Mouse (Mus musculus) retina, postnatal 7 days (tissue): ENCODE measurements around the gene Cdh4.

ENCODE experiments used
- DNase-seq: peaks from one replicate; pipeline ENCODE4 v3.0.0-alpha.2; 2012; ENCODE audit warnings: low read depth, low spot score

Gene Cdh4

DNA sequence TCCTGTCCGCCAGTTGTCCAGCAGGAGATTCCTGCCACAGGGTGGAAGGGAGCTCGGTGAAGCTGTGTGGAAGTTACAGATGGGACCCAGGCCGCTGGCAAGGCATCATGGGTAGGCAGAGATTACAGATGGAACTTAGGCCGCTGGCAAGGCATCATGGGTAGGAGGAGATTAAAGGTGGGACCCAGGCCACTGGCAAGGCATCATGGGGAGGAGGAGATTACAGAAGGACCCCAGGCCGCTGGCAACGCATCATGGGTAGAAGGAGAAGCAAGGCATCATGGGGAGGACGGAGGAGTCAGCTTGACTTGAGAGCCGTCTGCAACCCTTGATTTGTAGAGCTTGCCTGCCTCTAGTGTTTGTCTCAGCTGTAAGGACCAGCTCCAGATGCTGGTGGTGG, 281.2 kb downstream of the Cdh4 start:
- DNase-seq, result no peak

- DNase-seq, result no peak
These were observed 286.8 kb downstream of the Cdh4 start for GRCm38 (mm10) chr2:179729002-179729401.

GRCm38 (mm10) chr2:179729802-179730201, 287.6 kb downstream of the Cdh4 start:
- no peak for DNase-seq

GRCm38 (mm10) chr2:179733141-179733831, 291.1 kb downstream of the Cdh4 start:
- DNase-seq, result no peak

DNA sequence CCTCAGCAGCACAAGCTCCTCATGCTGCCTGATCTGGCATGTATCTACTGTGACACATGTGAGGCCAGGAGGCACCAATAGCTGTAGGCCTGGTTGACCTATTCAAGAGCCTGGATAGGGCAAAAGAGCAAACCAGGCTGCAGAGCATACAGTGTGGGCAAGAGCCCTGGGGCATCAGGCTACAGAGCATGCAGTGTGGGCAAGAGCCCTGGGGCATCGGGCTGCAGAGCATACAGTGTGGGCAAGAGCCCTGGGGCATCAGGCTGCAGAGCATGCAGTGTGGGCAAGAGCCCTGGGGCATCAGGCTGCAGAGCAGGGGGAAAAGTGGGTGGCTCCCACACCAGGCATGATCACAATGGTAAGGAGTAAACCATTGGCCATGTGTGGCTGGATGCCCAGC, 300.2 kb downstream of the Cdh4 start:
- no peak for DNase-seq

DNA sequence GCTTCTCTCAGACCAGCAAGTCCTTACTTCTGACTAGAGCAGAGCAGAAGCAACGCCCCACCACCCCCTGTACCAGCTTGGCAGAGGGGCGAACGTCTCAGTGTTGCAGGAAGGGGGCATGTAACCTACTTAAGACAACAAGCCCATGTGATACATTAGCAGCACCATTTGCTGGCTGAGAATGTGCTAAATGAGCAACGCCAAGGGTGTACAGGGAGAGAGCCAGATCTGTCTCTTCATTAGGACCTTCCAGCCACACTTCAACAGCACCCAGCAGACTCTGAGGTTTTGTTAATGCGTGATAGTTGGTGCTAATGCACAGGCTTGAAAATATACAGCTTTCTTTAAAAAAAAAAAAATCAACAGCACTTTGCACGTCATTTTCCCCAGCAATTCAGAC, 300.6 kb downstream of the Cdh4 start:
- no peak for DNase-seq

DNA sequence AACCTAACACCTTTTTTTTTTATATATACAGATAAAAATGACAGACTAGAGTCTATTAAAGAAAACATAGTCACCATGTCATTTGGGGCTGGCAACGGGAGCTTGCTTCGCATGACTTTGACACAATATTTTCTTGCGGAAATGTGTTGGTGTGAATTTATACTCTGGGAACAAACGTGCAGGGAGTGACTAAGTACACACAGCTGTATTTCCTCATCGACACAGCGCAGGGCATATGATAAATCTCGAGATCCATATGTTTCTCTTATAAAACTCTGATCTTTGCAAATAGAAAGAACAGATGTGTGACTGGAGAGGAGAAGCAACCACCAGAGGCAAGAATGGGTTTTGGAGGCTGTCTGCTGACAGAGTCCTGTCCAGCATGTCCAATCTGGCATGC, 304.3 kb downstream of the Cdh4 start:
- DNase-seq, result no peak

GRCm38 (mm10) chr2:179749399-179749798, 307.2 kb downstream of the Cdh4 start:
- no peak for DNase-seq

GRCm38 (mm10) chr2:179753811-179754210, 311.6 kb downstream of the Cdh4 start:
- DNase-seq, result no peak

- DNase-seq, result no peak
These were observed 312.5 kb downstream of the Cdh4 start for GRCm38 (mm10) chr2:179754776-179755175.

DNA sequence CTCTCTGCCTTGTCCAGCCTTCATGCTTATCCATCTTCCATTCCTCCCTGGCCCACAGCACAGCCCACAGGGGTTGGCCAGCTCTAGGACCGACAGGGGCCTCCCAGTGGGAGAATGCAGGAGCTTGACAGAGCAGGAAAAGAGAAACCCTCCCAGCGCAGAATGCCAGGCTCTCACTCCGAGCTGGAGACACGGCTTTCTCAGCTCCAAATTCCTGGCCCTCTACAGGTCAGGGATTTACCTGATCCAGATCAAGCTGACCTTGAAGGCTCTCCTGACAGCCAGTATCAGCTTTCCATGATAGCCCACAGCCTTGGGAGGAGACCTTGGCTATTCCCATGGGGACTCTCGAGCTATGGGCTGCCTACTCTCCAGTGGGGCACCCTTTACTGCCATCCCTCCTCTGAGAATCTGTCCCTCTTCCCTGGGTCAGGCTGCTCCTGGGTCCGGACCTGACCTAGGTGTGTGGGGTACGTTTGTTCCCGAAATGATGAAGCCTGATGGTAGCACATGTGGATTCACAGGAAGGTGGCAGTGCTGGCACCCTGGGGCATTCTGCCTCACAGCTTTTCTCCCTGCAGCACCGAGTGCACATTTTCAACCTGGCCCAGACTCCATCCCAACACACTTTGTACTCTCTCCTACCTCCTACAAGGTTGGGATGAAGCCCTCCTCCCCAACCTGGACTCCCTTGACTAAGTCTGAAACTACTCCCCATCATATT, 319.6 kb downstream of the Cdh4 start:
- no peak for DNase-seq

DNA sequence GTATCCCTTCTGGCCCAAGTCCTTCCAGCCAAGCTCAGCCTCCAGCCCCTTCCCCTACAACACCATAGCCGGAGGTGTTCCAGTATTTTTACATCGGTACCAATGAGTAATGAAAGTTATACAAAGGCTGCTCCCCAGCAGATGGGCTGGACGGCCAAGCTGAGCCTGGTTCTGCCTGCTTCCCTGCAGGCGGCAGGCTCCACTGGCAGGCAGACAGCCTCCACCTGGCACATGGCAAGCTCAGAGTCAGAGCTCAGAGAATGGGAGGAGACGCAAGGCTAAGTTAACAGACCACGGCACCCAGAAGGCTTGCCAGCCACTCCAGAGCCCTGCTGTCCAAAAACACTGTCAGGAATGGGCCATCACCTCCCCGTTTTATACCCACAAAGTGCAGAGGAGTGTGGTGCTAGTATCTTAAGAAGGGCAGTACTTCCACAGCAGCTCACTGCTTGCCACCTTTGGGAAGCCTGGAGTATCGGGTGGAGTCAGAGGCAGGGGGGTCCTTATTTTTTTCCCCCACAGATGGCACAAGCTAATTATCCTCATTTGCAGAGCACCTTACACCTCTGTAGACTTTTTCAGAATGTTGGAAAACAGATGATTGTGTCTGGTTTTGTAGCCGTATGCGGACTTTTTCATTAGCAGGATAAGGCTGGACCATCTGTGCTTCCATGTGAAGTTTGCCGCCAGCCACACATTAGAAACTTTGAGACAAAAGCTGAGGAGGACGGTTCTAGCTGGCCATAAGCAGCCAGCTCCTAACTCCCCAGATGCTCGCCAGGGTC, 320.5 kb downstream of the Cdh4 start:
- no peak for DNase-seq

GRCm38 (mm10) chr2:179764460-179764859, 322.2 kb downstream of the Cdh4 start:
- DNase-seq, result no peak

DNA sequence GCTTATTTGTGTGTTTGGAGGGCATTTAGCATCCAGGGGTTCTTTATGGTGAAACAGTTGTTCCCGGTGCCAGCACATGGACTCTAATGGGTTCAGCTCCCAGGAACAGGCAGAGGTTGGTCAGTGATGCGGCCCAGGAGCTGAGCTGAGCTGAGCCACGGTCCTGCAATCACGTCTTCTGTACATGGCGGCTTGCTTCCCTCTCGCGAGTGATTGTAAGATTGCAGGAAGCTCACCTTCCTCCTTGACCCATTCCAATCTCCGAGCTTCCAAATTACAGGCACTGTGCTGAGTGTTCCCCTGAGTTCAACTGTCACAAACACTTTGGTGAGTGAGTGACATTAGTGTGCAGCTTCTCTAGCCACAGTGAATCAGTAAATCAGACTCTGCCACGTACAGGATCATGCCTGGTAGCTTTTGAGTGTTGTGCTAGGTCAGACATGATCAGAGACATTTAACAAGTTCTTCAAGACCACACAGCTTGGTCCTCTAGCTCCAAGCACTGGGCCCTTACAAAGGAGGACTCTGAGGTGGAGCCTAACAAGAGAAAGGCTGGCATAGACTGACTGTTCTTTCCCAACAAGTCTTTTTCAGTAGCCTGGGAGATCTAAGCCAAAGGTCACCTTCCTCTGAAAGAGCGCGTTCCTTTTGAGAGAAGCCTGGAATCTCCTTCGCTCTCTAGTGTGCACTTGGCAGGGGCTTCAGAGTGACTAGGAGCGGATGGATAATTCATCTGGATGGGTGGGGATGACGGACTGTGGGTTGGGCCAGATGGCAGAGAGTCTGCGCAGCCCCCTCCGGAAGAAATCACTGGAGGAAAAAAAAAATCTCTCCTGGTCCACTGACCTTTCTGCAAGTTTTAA, 324.7 kb downstream of the Cdh4 start:
- no peak for DNase-seq

DNA sequence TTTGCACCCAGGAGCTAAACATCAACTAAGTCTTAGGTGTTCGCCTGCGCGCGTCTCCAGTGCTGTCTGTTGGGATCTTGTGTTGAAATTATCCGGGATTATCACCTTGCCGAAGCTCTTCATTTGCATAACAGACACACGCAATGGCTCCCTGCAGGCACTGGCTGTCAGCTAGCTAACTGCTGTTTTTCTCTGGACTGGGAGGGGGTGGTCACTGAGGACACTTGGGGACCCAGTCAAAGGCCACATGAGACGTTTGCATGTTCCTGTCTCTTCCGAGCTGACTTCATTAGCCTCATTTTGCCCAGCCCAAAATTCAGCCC, 325.3 kb downstream of the Cdh4 start:
- DNase-seq, result peak; percentile 17

- DNase-seq, result no peak
These were observed 326.9 kb downstream of the Cdh4 start for GRCm38 (mm10) chr2:179769137-179769536.

GRCm38 (mm10) chr2:179769943-179770342, 327.7 kb downstream of the Cdh4 start:
- DNase-seq, result no peak

DNA sequence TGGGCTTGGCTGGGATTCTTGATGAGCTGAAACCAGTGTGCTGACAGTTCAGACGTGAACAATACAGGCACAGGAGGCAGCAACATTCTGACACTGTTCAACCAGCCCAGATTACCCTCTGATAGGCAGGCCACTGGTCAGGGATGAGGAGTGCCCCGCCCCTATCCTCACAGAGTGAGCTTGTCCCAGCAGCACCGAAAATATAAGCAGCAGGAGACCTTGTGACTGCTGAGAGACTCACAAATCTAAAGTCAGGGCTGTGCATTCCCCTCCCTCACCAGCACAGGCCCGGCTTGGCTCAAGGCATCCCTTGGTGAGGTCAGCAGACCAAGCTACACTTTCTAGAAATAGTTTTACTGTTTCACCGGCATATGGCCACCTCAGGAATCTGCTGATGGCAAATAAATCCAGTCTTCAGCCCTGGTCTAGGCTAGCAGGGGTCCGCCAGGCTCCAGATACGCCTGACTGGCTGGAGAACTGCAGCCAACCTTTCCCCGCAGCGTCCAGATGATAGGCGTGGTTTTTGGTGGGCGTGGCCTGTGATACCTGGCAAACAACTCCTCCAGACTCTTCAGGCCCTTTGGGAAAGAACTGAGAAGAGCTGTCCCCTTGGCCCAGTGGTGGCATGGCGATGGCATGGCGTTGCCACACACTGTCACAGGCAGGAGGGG, 332.3 kb downstream of the Cdh4 start:
- DNase-seq, result no peak

GRCm38 (mm10) chr2:179775999-179776705, 333.9 kb downstream of the Cdh4 start:
- no peak for DNase-seq

GRCm38 (mm10) chr2:179779266-179779665, 337.0 kb downstream of the Cdh4 start:
- no peak for DNase-seq

GRCm38 (mm10) chr2:179780961-179781360, 338.7 kb downstream of the Cdh4 start:
- DNase-seq, result no peak
